Mouse (Mus musculus): ENCODE data around the gene Lipm.

DNA sequence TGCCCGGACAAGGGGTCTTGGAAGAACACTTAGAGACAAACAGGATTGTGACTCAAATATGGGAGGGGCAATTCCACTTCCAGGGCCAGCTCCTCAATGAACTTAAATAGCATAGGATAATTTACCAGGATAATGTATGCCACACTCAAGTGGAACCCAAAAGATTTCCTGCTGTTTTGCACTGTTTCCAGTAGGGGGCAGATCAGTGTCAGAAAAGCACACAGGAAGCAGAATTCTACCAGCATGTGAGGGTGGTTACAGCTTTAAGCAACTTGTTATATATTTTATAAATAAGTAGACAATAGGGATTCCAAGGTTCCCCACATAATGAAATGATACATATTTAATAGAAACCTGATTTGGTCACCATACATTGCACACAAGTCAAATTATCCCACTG, 51.2 kb downstream of the Lipm start:
- TF ChIP-seq CTCF (IDR thresholded peaks at IDR 0.05; ENCODE audit: borderline replicate concordance, control insufficient read depth, extremely low read depth, insufficient read depth, low read length, poor library complexity) (no peak), POLR2A (IDR thresholded peaks at IDR 0.05; ENCODE audit: control insufficient read depth, extremely low read depth, insufficient read depth, low read length, poor library complexity) (no peak)

Measured in thymus, adult 2 months (tissue).